Mouse (Mus musculus): Measurements from ENCODE around the gene Nup188.

DNA sequence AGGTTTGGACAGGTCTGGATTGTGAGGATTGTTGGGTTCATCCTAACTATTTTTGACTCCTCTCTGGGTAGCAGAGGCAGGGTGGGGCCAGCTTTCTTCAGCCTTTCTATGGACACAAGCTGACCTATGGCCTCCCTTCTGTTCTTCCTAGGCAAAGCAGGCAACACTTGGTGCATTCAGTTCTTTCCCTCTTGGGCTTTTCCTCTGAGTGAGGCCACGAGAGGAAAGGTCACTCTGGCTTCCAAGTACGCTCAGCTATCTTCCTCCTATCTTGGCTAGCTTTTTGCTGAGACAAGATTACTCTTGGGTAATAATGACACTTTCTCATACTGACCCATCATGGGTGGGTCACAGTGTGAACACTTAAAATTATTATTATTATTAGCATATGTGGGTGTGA lies 3.0 kb upstream of the Nup188 start:
- no peak for TF ChIP-seq POLR2A (IDR thresholded peaks at IDR 0.05; ENCODE audit: borderline replicate concordance, extremely low read depth, low read depth, low read length)
- no peak for TF ChIP-seq CTCF (IDR thresholded peaks at IDR 0.05; ENCODE audit: insufficient read depth, low read length)

Measured in lung, adult 2 months (tissue).